Mouse (Mus musculus) midbrain, postnatal 0 days (tissue): ENCODE data around the gene Slc7a1. TPM values are rescaled to one million over a fixed set of nuclear protein-coding genes. Genes with fewer than 3 reads are reported as not detected.

Experiments
- ATAC-seq: fragments of 200-750 bp; cut with Nextera tagmentation; 2 replicates; pipeline ENCODE4 v1.8.0; 2017; ENCODE audit warnings: moderate number of reproducible peaks, mild to moderate bottlenecking, moderate TSS enrichment, moderate library complexity; ENCODE audit not compliant: low FRiP score
- DNase-seq: peaks from one replicate; pipeline ENCODE4 v3.0.0-alpha.2; 2015; ENCODE audit warnings: low spot score
- H3K27ac ChIP-seq: fragments of 300-500 bp; sonication (generic); 2 replicates; pipeline ENCODE4 v1.5.1; 2014; ENCODE audit warnings: low read depth, mild to moderate bottlenecking, low read length, mixed read lengths
- H3K27me3 ChIP-seq: fragments of 300-500 bp; sonication (generic); 2 replicates; pipeline ENCODE4 v1.6.1; 2014; ENCODE audit warnings: low read length, control low read depth, mixed read lengths; ENCODE audit not compliant: insufficient read depth
- H3K36me3 ChIP-seq: fragments of 300-500 bp; sonication (generic); 2 replicates; pipeline ENCODE4 v1.6.1; 2014; ENCODE audit warnings: low read length, control low read depth, mixed read lengths; ENCODE audit not compliant: insufficient read depth
- H3K4me1 ChIP-seq: fragments of 300-500 bp; sonication (generic); 2 replicates; pipeline ENCODE4 v1.6.1; 2014; ENCODE audit warnings: mild to moderate bottlenecking, control low read depth, antibody characterized with exemption, low read length, mixed read lengths; ENCODE audit not compliant: insufficient read depth
- H3K4me2 ChIP-seq: fragments of 300-500 bp; sonication (generic); 2 replicates; pipeline ENCODE4 v1.6.1; 2014; ENCODE audit warnings: low read depth, mild to moderate bottlenecking, low read length, mixed read lengths; ENCODE audit not compliant: poor library complexity, severe bottlenecking
- H3K4me3 ChIP-seq: fragments of 300-500 bp; sonication (generic); 2 replicates; pipeline ENCODE4 v1.5.1; 2014; ENCODE audit warnings: low read depth, mild to moderate bottlenecking, low read length, moderate library complexity
- H3K9ac ChIP-seq: fragments of 300-500 bp; sonication (generic); replicated peaks from 2 replicates; pipeline ENCODE4 v1.6.1; 2014; ENCODE audit warnings: mild to moderate bottlenecking, low read length, moderate library complexity, mixed read lengths; ENCODE audit not compliant: poor library complexity, severe bottlenecking
- H3K9me3 ChIP-seq: fragments of 300-500 bp; sonication (generic); 2 replicates; pipeline ENCODE4 v1.6.1; 2016; ENCODE audit warnings: low read length, control low read depth
- CTCF ChIP-seq: IDR thresholded peaks from 2 replicates; pipeline ENCODE4 v1.5.1; 2016; ENCODE audit warnings: antibody characterized with exemption, mild to moderate bottlenecking
- WGBS: fragments of 180-500 bp; shearing (Covaris S2); extraction: QIAGEN DNeasy Blood & Tissue Kit; methylation state at CpG from one replicate; pipeline ENCODE4 v1.1.7; 2014; 5-methylcytosine and 5-hydroxymethylcytosine counted together
- polyA plus RNA-seq: library from polyadenylated mRNA; unstranded; fragments of >200 nt; fragmentation: Nextera tagmentation; extraction: Ambion mirVana; gene quantifications from 2 replicates; pipeline ENCODE4 v1.2.1, GENCODE M21; 2015
- total RNA-seq: library from RNA; depleted of rRNA; stranded (reverse); fragments of >200 nt; gene quantifications from 2 replicates; pipeline ENCODE4 v1.2.3, GENCODE M21; 2014; rRNA removed

The Slc7a1 gene
- total and polyA plus RNA-seq, 2 experiments from 2014 or later, result 33.8 to 49.8 TPM

DNA sequence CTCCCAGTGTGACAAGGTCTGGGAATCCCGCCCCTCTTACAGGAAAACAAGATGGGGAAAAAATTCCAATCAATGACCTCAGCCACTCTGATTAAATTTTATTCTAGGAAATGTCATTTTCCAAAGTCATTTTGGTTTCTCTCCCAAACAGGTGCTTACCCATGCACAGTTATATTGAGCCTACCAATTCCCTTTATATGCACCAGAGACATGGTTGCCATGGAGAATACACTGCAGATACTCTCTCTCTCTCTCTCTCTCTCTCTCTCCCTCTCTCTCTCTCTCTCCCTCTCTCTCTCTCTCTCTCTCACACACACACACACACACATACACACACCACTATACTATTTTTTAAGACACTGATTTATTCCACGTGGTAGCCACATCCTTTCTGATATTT lies 116.5 kb downstream of the Slc7a1 start:
- ATAC-seq (peak; percentile 49; the same call in 1 of the 2 replicates), DNase-seq (peak; percentile 14)
- Histone ChIP-seq H3K4me2 (no peak overlapping the region), H3K4me1 (no peaks in the 10 kb centered on the region), H3K9me3 (no peaks in the 10 kb centered on the region), H3K4me3 (no peak overlapping the region), H3K27me3 (no peaks in the 10 kb centered on the region), H3K9ac (no peak overlapping the region), H3K36me3 (0 out of 2 replicates have a peak, but pooled peaks cover 9% of the 10 kb centered on the region), H3K27ac (no peak overlapping the region)
- no peak for TF ChIP-seq CTCF
- 73% methylated on average over 2 of the region's 2 CpGs for WGBS

DNA sequence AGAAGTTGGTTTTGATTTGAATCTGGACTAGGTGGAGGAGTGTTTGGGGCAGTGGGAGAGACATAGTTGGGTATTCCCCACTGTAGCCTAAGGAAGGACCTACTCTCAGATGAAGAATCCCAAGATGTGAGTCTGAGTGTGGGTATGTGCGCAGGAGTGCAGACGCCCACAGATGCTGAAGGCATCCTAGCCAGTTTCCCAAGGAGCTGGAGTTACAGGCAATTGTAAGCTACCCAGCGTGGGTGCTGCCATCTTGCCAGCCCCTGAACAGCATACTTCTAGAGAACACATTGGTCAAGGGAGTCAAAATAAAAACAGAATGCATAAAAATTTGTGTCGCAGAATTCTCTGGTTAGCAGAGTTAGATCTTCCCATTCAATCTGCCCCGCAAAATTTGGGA lies 117.1 kb downstream of the Slc7a1 start:
- Histone ChIP-seq H3K4me1 (no peaks in the 10 kb centered on the region), H3K27me3 (no peaks in the 10 kb centered on the region), H3K36me3 (0 out of 2 replicates have a peak, but pooled peaks cover 10% of the 10 kb centered on the region), H3K9ac (no peak overlapping the region), H3K4me3 (no peak overlapping the region), H3K4me2 (no peak overlapping the region), H3K27ac (no peak overlapping the region), H3K9me3 (no peaks in the 10 kb centered on the region)
- ATAC-seq (no peak), DNase-seq (no peak)
- WGBS, result 92% methylated on average over 5 of the region's 5 CpGs
- no peak for TF ChIP-seq CTCF

DNA sequence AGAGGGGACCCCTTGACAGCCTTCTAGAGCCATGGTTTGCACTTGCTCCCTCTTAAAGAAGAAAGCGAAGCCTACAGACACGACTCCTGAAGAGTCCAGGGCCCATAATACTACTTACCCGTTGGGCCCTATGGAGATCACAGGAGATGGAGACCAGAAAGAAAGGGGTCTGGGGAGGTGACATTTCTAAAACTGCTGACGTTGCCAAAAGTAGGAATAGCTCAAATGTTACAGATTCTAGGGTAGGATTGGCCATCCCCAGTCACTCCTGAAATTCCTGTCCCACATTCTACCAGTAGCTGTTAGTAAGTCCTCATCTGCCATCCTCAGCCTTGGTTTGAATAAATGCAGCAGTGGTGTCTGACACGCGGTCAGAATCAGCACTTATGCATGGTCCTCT lies 117.6 kb downstream of the Slc7a1 start:
- no peaks in the 10 kb centered on the region for H3K9me3 ChIP-seq
- no peak for DNase-seq
- no peak overlapping the region for H3K27ac ChIP-seq
- H3K4me2 ChIP-seq, result no peak overlapping the region
- TF ChIP-seq CTCF, result no peak
- no peaks in the 10 kb centered on the region for H3K27me3 ChIP-seq
- H3K4me3 ChIP-seq, result no peak overlapping the region
- H3K4me1 ChIP-seq, result no peaks in the 10 kb centered on the region
- H3K9ac ChIP-seq, result no peak overlapping the region
- ATAC-seq, result no peak
- H3K36me3 ChIP-seq, result 0 out of 2 replicates have a peak, but pooled peaks cover 10% of the 10 kb centered on the region
- WGBS, result 86% methylated on average over 6 of the region's 6 CpGs

GRCm38 (mm10) chr5:148280321-148280720 lies 119.4 kb downstream of the Slc7a1 start:
- no peak overlapping the region for H3K4me3 ChIP-seq
- DNase-seq (no peak), ATAC-seq (no peak)
- no peak for TF ChIP-seq CTCF
- H3K9ac ChIP-seq, result no peak overlapping the region
- H3K9me3 ChIP-seq, result no peaks in the 10 kb centered on the region
- no peak overlapping the region for H3K4me2 ChIP-seq
- H3K36me3 ChIP-seq, result 0 out of 2 replicates have a peak, but pooled peaks cover 10% of the 10 kb centered on the region
- 82% methylated on average over 5 of the region's 5 CpGs for WGBS
- no peaks in the 10 kb centered on the region for H3K4me1 ChIP-seq
- no peaks in the 10 kb centered on the region for H3K27me3 ChIP-seq
- no peak overlapping the region for H3K27ac ChIP-seq

DNA sequence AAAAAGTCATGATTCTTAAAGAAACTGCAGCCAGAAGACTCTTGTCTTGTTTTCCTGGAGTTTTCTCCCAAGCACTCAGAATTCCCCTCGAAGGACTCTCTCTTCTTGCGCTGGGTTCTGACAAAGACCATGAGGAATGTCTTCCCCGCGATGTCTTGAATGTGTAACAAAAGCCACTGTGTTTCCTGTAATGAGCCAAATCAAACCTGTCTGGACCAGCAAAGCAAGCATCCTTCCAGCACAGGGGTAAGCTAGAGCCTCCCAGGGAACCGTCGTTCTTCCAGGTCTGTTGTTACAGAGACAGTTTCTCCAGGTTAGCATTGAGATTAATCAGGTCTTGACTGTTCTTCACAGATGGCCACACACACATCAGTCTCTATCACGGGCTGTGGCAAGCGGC lies 121.5 kb downstream of the Slc7a1 start:
- Histone ChIP-seq H3K9me3 (no peaks in the 10 kb centered on the region), H3K4me3 (no peak overlapping the region), H3K9ac (no peak overlapping the region), H3K4me2 (no peak overlapping the region), H3K27me3 (no peaks in the 10 kb centered on the region), H3K27ac (no peak overlapping the region), H3K36me3 (0 out of 2 replicates have a peak, but pooled peaks cover 10% of the 10 kb centered on the region), H3K4me1 (no peaks in the 10 kb centered on the region)
- DNase-seq, result no peak
- WGBS, result 88% methylated on average over 8 of the region's 8 CpGs
- no peak for ATAC-seq
- TF ChIP-seq CTCF, result no peak

Other genes starting within 250 kb of the Slc7a1 start
- 126 and 128 TPM in 2 replicates for gene Ubl3, start 152.9 kb upstream of the Slc7a1 start, total RNA-seq
- gene Ubl3, start 152.9 kb upstream of the Slc7a1 start, polyA plus RNA-seq, result 79.1 and 79.7 TPM in 2 replicates